Mouse (Mus musculus) mouse trophoblast stem cell (cell line): Measurements from ENCODE around the gene Tigd3.

Source experiments
- in situ Hi-C, 2 experiments: fragments of 300-500 bp; cut with MseI, MboI; formaldehyde crosslinking; loops; 2 replicates in 1 of 2; 3 replicates in 1 of 2; pipeline ENCODE4 v1.15.1; 2025

Tigd3 gene

GRCm38 (mm10) chr19:5848032-5848825 lies 45.7 kb downstream of the Tigd3 start:
- in situ Hi-C loops = loop anchor here in 1 of 2 experiments (5.0 kb wide), 1 partner anchor 46 kb away; no protein-coding TSS in a partner anchor

- in situ Hi-C loops = loop anchor here in 1 of 2 experiments (5.0 kb wide), 1 partner anchor 45 kb away; no protein-coding TSS in a partner anchor
Observed at GRCm38 (mm10) chr19:5847306-5847796, 46.6 kb downstream of the Tigd3 start.

GRCm38 (mm10) chr19:5846557-5847305 lies 47.2 kb downstream of the Tigd3 start:
- in situ Hi-C loops = loop anchor here in 1 of 2 experiments (5.0 kb wide), 1 partner anchor 44 kb away; no protein-coding TSS in a partner anchor

- in situ Hi-C loops = loop anchor here in 1 of 2 experiments (5.0 kb wide), 1 partner anchor 44 kb away; no protein-coding TSS in a partner anchor
Observed at GRCm38 (mm10) chr19:5846154-5846553, 47.8 kb downstream of the Tigd3 start.

GRCm38 (mm10) chr19:5845319-5846135 lies 48.4 kb downstream of the Tigd3 start:
- in situ Hi-C loops = loop anchor here in 1 of 2 experiments (5.0 kb wide), 1 partner anchor 43 kb away; no protein-coding TSS in a partner anchor

- in situ Hi-C loops = loop anchor here in 1 of 2 experiments (5.0 kb wide), 1 partner anchor 43 kb away; no protein-coding TSS in a partner anchor
Observed at GRCm38 (mm10) chr19:5844831-5845318, 49.1 kb downstream of the Tigd3 start.

GRCm38 (mm10) chr19:5843781-5844691 lies 49.9 kb downstream of the Tigd3 start:
- in situ Hi-C loops = no loop called here

- in situ Hi-C loops = no loop called here
Observed at GRCm38 (mm10) chr19:5842785-5843730, 50.9 kb downstream of the Tigd3 start.

GRCm38 (mm10) chr19:5841999-5842784 lies 51.8 kb downstream of the Tigd3 start:
- in situ Hi-C loops = no loop called here

- in situ Hi-C loops = no loop called here
Observed at GRCm38 (mm10) chr19:5841389-5841946, 52.5 kb downstream of the Tigd3 start.
